Comparison of ENCODE assay signal across 8 mouse cellular contexts in the genomic region with DNA sequence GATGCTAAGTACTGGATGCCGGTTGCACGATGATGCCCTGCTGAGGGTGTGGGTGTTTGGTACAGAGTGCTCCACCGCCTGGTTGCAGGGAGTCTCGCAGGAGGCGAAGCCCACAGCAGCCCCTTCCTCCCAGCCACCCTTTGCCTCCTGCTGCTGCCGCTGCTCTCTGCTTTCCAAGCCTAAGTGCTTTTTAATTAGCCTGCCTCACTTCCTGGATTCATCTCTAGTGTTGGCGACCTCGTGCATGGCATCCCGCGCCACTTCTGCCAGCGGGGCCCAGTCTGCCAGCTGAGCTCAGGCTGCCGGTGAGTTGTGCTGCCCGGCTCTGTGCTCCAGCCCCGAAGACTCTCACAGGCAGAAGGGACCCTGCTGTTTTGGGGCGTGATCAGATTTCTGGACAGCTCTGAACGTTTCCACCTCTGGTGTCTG.
DNase-seq lines count a peak whose midpoint lies in the region; ATAC-seq and TF ChIP-seq lines count a peak whose summit lies in the region.

No protein-coding gene starts in this region.

- 8% methylated on average over 16 of the region's 16 CpGs for WGBS in heart, adult 2 months
- WGBS in intestine, postnatal 0 days = 7% methylated on average over 16 of the region's 16 CpGs
- 6% methylated on average over 16 of the region's 16 CpGs for WGBS in stomach, embryonic 14.5 days

- intact Hi-C loops in heart, adult 2 months (cut with DNase I) = no loop called here

- H3K4me2 ChIP-seq in intestine, postnatal 0 days (replicated peaks; ENCODE audit: low read depth) = peak overlapping the region; percentile 40
- peak overlapping the region; percentile 46 for H3K4me2 ChIP-seq in stomach, embryonic 14.5 days (replicated peaks; ENCODE audit: low read depth, low read length)

- no peak for TF ChIP-seq POLR2A in heart, adult 2 months (IDR thresholded peaks at IDR 0.05; ENCODE audit: insufficient read depth, low read depth, low read length)
- TF ChIP-seq POLR2A in brain, embryonic 14.5 days (IDR thresholded peaks at IDR 0.05; ENCODE audit: borderline replicate concordance, extremely low read depth, insufficient read depth, insufficient read length, poor library complexity, severe bottlenecking) = no peak

- no peak overlapping the region for H3K27ac ChIP-seq in heart, adult 2 months
- no peak overlapping the region for H3K27ac ChIP-seq in intestine, postnatal 0 days (ENCODE audit: low read depth, low read length)
- H3K27ac ChIP-seq in stomach, embryonic 14.5 days (ENCODE audit: low read length) = no peak overlapping the region

- no peak overlapping the region for H3K9ac ChIP-seq in heart, adult 2 months (ENCODE audit: low read depth, low read length)
- H3K9ac ChIP-seq in intestine, postnatal 0 days (ENCODE audit: low read depth, low read length) = no peak overlapping the region
- H3K9ac ChIP-seq in stomach, embryonic 14.5 days (replicated peaks; ENCODE audit: low read depth, low read length) = 0 out of 2 replicates have a peak overlapping the region, but pooled peaks have one; percentile 6

- no peak for TF ChIP-seq EP300 in heart, adult 2 months (IDR thresholded peaks at IDR 0.05; ENCODE audit: insufficient read depth, low read depth, low read length)

- no peaks in the 10 kb centered on the region for H3K79me2 ChIP-seq in heart, adult 2 months (replicated peaks; ENCODE audit: control insufficient read depth, insufficient read depth, low read length)

- no peak overlapping the region for H3K4me3 ChIP-seq in heart, adult 2 months
- H3K4me3 ChIP-seq in intestine, postnatal 0 days (ENCODE audit: low read depth, low read length) = no peak overlapping the region
- peak overlapping the region; percentile 53 for H3K4me3 ChIP-seq in megakaryocyte, embryonic 14.5 days (replicated peaks)
- H3K4me3 ChIP-seq in stomach, embryonic 14.5 days (ENCODE audit: low read depth, low read length) = peak overlapping the region; percentile 13; the same call in 1 of the 2 replicates

- peak; percentile 41 for TF ChIP-seq CTCF in heart, adult 2 months (IDR thresholded peaks at IDR 0.05)
- peak; percentile 52 for TF ChIP-seq CTCF in brain, embryonic 14.5 days (IDR thresholded peaks at IDR 0.05; ENCODE audit: borderline replicate concordance, extremely low read depth, insufficient read depth, insufficient read length)
- TF ChIP-seq CTCF in intestine, postnatal 0 days (IDR thresholded peaks at IDR 0.05; ENCODE audit: low read depth) = peak; percentile 31; the same call in 1 of the 2 replicates

- DNase-seq in heart, adult 2 months = peak in 1 of 2 experiments; percentile 7
- no peak for DNase-seq in heart, adult 8-10 months (ENCODE audit: low spot score)
- peak; percentile 91 for DNase-seq in brain, embryonic 14.5 days (ENCODE audit: low read depth)
- DNase-seq in forelimb bud, embryonic 11.5 days (ENCODE audit: low read depth, low spot score) = peak; percentile 35
- no peak for DNase-seq in adrenal gland, adult 2 months

- H3K4me1 ChIP-seq in heart, adult 2 months (ENCODE audit: control insufficient read depth, insufficient read depth, low read length) = no peaks in the 10 kb centered on the region
- H3K4me1 ChIP-seq in intestine, postnatal 0 days (replicated peaks; ENCODE audit: control insufficient read depth, insufficient read depth, low read length) = no peaks in the 10 kb centered on the region
- H3K4me1 ChIP-seq in megakaryocyte, embryonic 14.5 days = peaks cover 12% of the 10 kb centered on the region
- 0 out of 2 replicates have a peak, but pooled peaks cover 4% of the 10 kb centered on the region for H3K4me1 ChIP-seq in stomach, embryonic 14.5 days (ENCODE audit: control insufficient read depth, insufficient read depth, low read length)

- no peaks in the 10 kb centered on the region for H3K9me3 ChIP-seq in intestine, postnatal 0 days (ENCODE audit: control insufficient read depth)
- H3K9me3 ChIP-seq in megakaryocyte, embryonic 14.5 days = peaks cover 14% of the 10 kb centered on the region
- H3K9me3 ChIP-seq in stomach, embryonic 14.5 days (ENCODE audit: control insufficient read depth, low read depth, low read length) = no peaks in the 10 kb centered on the region

- ATAC-seq in intestine, postnatal 0 days = no peak
- ATAC-seq in stomach, embryonic 14.5 days (ENCODE audit: insufficient number of reproducible peaks, insufficient read depth, low FRiP score, low read depth) = peak; percentile 72; the same call in 1 of the 2 replicates

- H3K27me3 ChIP-seq in heart, adult 2 months (ENCODE audit: control insufficient read depth, insufficient read depth, low read length) = no peaks in the 10 kb centered on the region
- H3K27me3 ChIP-seq in intestine, postnatal 0 days (replicated peaks; ENCODE audit: control insufficient read depth, insufficient read depth, low read length) = no peaks in the 10 kb centered on the region
- no peaks in the 10 kb centered on the region for H3K27me3 ChIP-seq in megakaryocyte, embryonic 14.5 days (replicated peaks)
- H3K27me3 ChIP-seq in stomach, embryonic 14.5 days (ENCODE audit: control insufficient read depth, insufficient read depth, low read length) = no peaks in the 10 kb centered on the region

- H3K36me3 ChIP-seq in heart, adult 2 months (ENCODE audit: control insufficient read depth, insufficient read depth, low read length) = no peaks in the 10 kb centered on the region
- H3K36me3 ChIP-seq in intestine, postnatal 0 days (ENCODE audit: control insufficient read depth, insufficient read depth) = no peaks in the 10 kb centered on the region
- H3K36me3 ChIP-seq in megakaryocyte, embryonic 14.5 days (replicated peaks; ENCODE audit: low read length) = peaks cover 3% of the 10 kb centered on the region
- H3K36me3 ChIP-seq in stomach, embryonic 14.5 days (ENCODE audit: control insufficient read depth, insufficient read depth, low read length) = no peaks in the 10 kb centered on the region

Comparison
In these comparisons a context has a peak if more than half of its experiments do, and no peak if none do; other contexts are left out.
1. DNase-seq: peak in brain, embryonic 14.5 days (single experiment) and forelimb bud, embryonic 11.5 days (single experiment); none in heart, adult 8-10 months (single experiment) and adrenal gland, adult 2 months (single experiment).
2. H3K4me3 ChIP-seq: peak in megakaryocyte, embryonic 14.5 days (single experiment) and stomach, embryonic 14.5 days (single experiment); none in heart, adult 2 months (single experiment) and intestine, postnatal 0 days (single experiment).
3. Peak in every context shown above with its lines, with median percentiles within 50 percentile points of each other: CTCF ChIP-seq.